ENCODE assay signal across 27 mouse cellular contexts in the genomic region with DNA sequence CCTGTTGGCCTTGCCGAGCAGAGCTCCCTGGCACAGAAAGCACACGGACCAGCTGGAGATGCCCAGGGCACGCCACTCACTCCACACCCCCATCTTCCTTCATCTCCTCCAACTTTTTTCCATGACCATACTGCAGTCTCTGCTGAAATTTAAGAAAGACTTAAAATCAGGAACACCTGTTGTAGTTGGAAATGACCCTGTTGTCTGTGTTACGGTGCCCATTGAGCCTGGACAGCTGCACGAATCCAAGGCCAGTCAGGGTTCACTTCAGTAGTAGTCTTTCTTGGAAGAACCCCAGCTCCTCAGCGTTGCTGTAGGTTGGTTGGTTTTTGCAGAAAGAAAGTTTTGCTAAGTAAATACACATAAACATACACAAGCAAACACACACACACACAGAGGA. TPM values are rescaled to one million over a fixed set of nuclear protein-coding genes. Genes with fewer than 3 reads are reported as not detected.
"Had no signal": no experiment of that assay in that cellular context is flagged by ENCODE, and none has a peak within 500 bp of the region (broad histone marks: within the 10 kb centered on the region; RNA-seq: fewer than 3 reads in every experiment).

No protein-coding gene starts in this region.

- H3K4me3 ChIP-seq: intestine, embryonic 15.5 days; left cerebral cortex, adult 2 months; limb, embryonic 12.5 days; neural tube, embryonic 12.5 days; neural tube, embryonic 15.5 days had no signal

- H3K27ac ChIP-seq: intestine, embryonic 15.5 days; kidney, postnatal 0 days; left cerebral cortex, adult 2 months; limb, embryonic 12.5 days; liver, embryonic 14.5 days; macrophage; neural tube, embryonic 12.5 days; neural tube, embryonic 15.5 days; stomach, postnatal 0 days had no signal

- H3K9me3 ChIP-seq: intestine, embryonic 15.5 days; limb, embryonic 12.5 days; neural tube, embryonic 12.5 days; neural tube, embryonic 15.5 days had no signal

- H3K4me1 ChIP-seq: neural tube, embryonic 12.5 days; neural tube, embryonic 15.5 days had no signal

- H3K4me2 ChIP-seq: intestine, embryonic 15.5 days; limb, embryonic 12.5 days; liver, embryonic 11.5 days; lung, embryonic 14.5 days; neural tube, embryonic 12.5 days; neural tube, embryonic 15.5 days had no signal

- H3K27me3 ChIP-seq: intestine, embryonic 15.5 days; limb, embryonic 12.5 days; neural tube, embryonic 12.5 days; neural tube, embryonic 15.5 days had no signal

- H3K9ac ChIP-seq: intestine, embryonic 15.5 days; limb, embryonic 12.5 days; liver, embryonic 14.5 days; liver, postnatal 0 days; lung, embryonic 14.5 days; neural tube, embryonic 12.5 days; neural tube, embryonic 15.5 days had no signal

- H3K36me3 ChIP-seq: intestine, embryonic 15.5 days; limb, embryonic 12.5 days; neural tube, embryonic 12.5 days; neural tube, embryonic 15.5 days had no signal

- ATAC-seq: intestine, embryonic 15.5 days; liver, postnatal 0 days; lung, postnatal 0 days had no signal

- DNase-seq: kidney, adult 18-20 months; kidney, postnatal 25 days; layer of hippocampus, postnatal 36 days; liver, postnatal 0 days; lung, embryonic 14.5 days; midbrain, embryonic 14.5 days; retina, postnatal 1 day; right cerebral cortex, postnatal 25 days; thymus, adult 2 months; thymus, postnatal 14 days; thymus, postnatal 4 days had no signal

RNA-seq across cellular contexts. Expression of a gene that starts 15.3 kb away (rescaled TPM):
- total RNA-seq: megakaryocyte, adult 5-6 weeks had no signal
- polyA plus RNA-seq: macrophage had no signal

RNA-seq across cellular contexts. Expression of a gene that starts 17.6 kb away (rescaled TPM):
- total RNA-seq: left cerebral cortex, postnatal 10 days; megakaryocyte, adult 5-6 weeks; midbrain, postnatal 0 days had no signal
- polyA plus RNA-seq: liver, embryonic 11.5 days; liver, embryonic 14.5 days; liver, postnatal 0 days; lung, embryonic 14.5 days; macrophage; midbrain, embryonic 14.5 days; neural tube, embryonic 12.5 days; spleen, adult 2 months; stomach, embryonic 14.5 days; stomach, postnatal 0 days; thymus, adult 2 months had no signal
